Mouse (Mus musculus): ENCODE measurements at regions not wholly inside any gene's neighbourhood (a gene's known extent, or its start where the extent isn't known, plus 50 kb on each side); places are given as distances from the start of the nearest gene placed in this dataset.
"Not testable (repeated sequence)": the region's sequence is repeated elsewhere in the genome, so short reads cannot be mapped to it uniquely, and the experiment has no call there.

- DNase-seq (ENCODE audit: low read depth, low spot score): not testable (repeated sequence)
Measured at GRCm38 (mm10) chrX:19341231-19342007, 139.7 kb downstream of the Tex13c3 start.

GRCm38 (mm10) chrX:19313286-19313685 lies 167.8 kb downstream of the Tex13c3 start:
- DNase-seq (ENCODE audit: low read depth, low spot score): peak; percentile 72

GRCm38 (mm10) chrX:19311809-19312559 lies 169.1 kb downstream of the Tex13c3 start:
- DNase-seq (ENCODE audit: low read depth, low spot score): no peak

- peak; percentile 84 for DNase-seq (ENCODE audit: low read depth, low spot score)
Measured at GRCm38 (mm10) chrX:19311377-19311776, 169.7 kb downstream of the Tex13c3 start.

GRCm38 (mm10) chrX:19288171-19288570 lies 192.9 kb downstream of the Tex13c3 start:
- no peak for DNase-seq (ENCODE audit: low read depth, low spot score)

GRCm38 (mm10) chrX:19286431-19286830 lies 194.7 kb downstream of the Tex13c3 start:
- DNase-seq (ENCODE audit: low read depth, low spot score): no peak

- peak; percentile 34 for DNase-seq (ENCODE audit: low read depth, low spot score)
Measured at GRCm38 (mm10) chrX:19285773-19286172, 195.3 kb downstream of the Tex13c3 start.

GRCm38 (mm10) chrX:19283078-19283477 lies 198.0 kb downstream of the Tex13c3 start:
- no peak for DNase-seq (ENCODE audit: low read depth, low spot score)

GRCm38 (mm10) chrX:19264237-19264636 lies 216.9 kb downstream of the Tex13c3 start:
- DNase-seq (ENCODE audit: low read depth, low spot score): no peak

GRCm38 (mm10) chrX:19246777-19247619 lies 234.1 kb downstream of the Tex13c3 start:
- no peak for DNase-seq (ENCODE audit: low read depth, low spot score)

GRCm38 (mm10) chrX:19237738-19238261 lies 243.3 kb downstream of the Tex13c3 start:
- peak; percentile 77 for DNase-seq (ENCODE audit: low read depth, low spot score)

- peak; percentile 54 for DNase-seq (ENCODE audit: low read depth, low spot score)
Measured at GRCm38 (mm10) chrX:19237048-19237737, 243.9 kb downstream of the Tex13c3 start.

- peak; percentile 30 for DNase-seq (ENCODE audit: low read depth, low spot score)
Measured at GRCm38 (mm10) chrX:19235449-19235848, 245.7 kb downstream of the Tex13c3 start.

- DNase-seq (ENCODE audit: low read depth, low spot score): peak; percentile 21
Measured at GRCm38 (mm10) chrX:19231823-19232222, 249.3 kb downstream of the Tex13c3 start.

- peak; percentile 6 for DNase-seq (ENCODE audit: low read depth, low spot score)
Measured at GRCm38 (mm10) chrX:19223336-19223735, 257.8 kb downstream of the Tex13c3 start.

GRCm38 (mm10) chrX:19220785-19221496 lies 260.2 kb downstream of the Tex13c3 start:
- DNase-seq (ENCODE audit: low read depth, low spot score): no peak

- no peak for DNase-seq (ENCODE audit: low read depth, low spot score)
Measured at GRCm38 (mm10) chrX:19219727-19220126, 261.4 kb downstream of the Tex13c3 start.

GRCm38 (mm10) chrX:19219301-19219700 lies 261.8 kb downstream of the Tex13c3 start:
- DNase-seq (ENCODE audit: low read depth, low spot score): peak; percentile 50

- no peak for DNase-seq (ENCODE audit: low read depth, low spot score)
Measured at GRCm38 (mm10) chrX:19206420-19206819, 274.7 kb downstream of the Tex13c3 start.

GRCm38 (mm10) chrX:19202542-19202941 lies 278.6 kb downstream of the Tex13c3 start:
- DNase-seq (ENCODE audit: low read depth, low spot score): peak; percentile 51
